Mouse (Mus musculus) layer of hippocampus, postnatal 36 days (tissue): ENCODE data around the gene Htra2. TPM values are rescaled to one million over a fixed set of nuclear protein-coding genes. Genes with fewer than 3 reads are reported as not detected.

Source experiments
- DNase-seq, 2 experiments: peaks; one replicate each; pipeline ENCODE4 v3.0.0; 2022
- total RNA-seq, 2 experiments: library from RNA; stranded (reverse); gene quantifications; 2 replicates each; pipeline ENCODE4 v1.2.3; 2021

The Htra2 gene
- total RNA-seq: 10 to 100 TPM; 47.1 to 49.0 TPM

GRCm38 (mm10) chr6:83054871-83055431 lies at the start of gene Htra2:
Gene Htra2 (minus strand): TSS chr6:83055273.
- no peak for DNase-seq

GRCm38 (mm10) chr6:83104158-83104557 lies 49.1 kb upstream of the Htra2 start:
- peak; percentile 30 to 33 for DNase-seq

GRCm38 (mm10) chr6:83103130-83103650 lies 48.1 kb upstream of the Htra2 start:
- DNase-seq: peak in 1 of 2 experiments; percentile 18

- DNase-seq: peak; percentile 54 to 67
These were observed 46.8 kb upstream of the Htra2 start for GRCm38 (mm10) chr6:83101688-83102556.

- DNase-seq: peak; percentile 84 to 86
These were observed 46.2 kb upstream of the Htra2 start, which contains the start of the genes Ccdc142 and Gm42688 for GRCm38 (mm10) chr6:83101316-83101687. Gene Ccdc142 (plus strand): TSS chr6:83101601. Gene Gm42688 (plus strand): TSS chr6:83101617.

GRCm38 (mm10) chr6:83098411-83098810 lies 43.3 kb upstream of the Htra2 start:
- no peak for DNase-seq

GRCm38 (mm10) chr6:83095968-83096367 lies 40.9 kb upstream of the Htra2 start:
- no peak for DNase-seq

GRCm38 (mm10) chr6:83092416-83093127 lies 37.5 kb upstream of the Htra2 start:
- DNase-seq: no peak

- DNase-seq: no peak
These were observed 32.8 kb upstream of the Htra2 start for GRCm38 (mm10) chr6:83087926-83088260.

GRCm38 (mm10) chr6:83087205-83087925 lies 32.3 kb upstream of the Htra2 start:
- no peak for DNase-seq

- DNase-seq: no peak
These were observed 31.3 kb upstream of the Htra2 start, which contains the start of gene Lbx2 for GRCm38 (mm10) chr6:83086121-83087035. Gene Lbx2 (plus strand): TSS chr6:83086367.

GRCm38 (mm10) chr6:83084477-83084876 lies 29.4 kb upstream of the Htra2 start:
- no peak for DNase-seq

GRCm38 (mm10) chr6:83083497-83083896 lies 28.4 kb upstream of the Htra2 start:
- DNase-seq: no peak

GRCm38 (mm10) chr6:83080210-83080609 lies 25.1 kb upstream of the Htra2 start:
- DNase-seq: no peak

GRCm38 (mm10) chr6:83078324-83078858 lies 23.3 kb upstream of the Htra2 start:
- peak; percentile 99 to 100 for DNase-seq

- DNase-seq: peak; percentile 59 to 64
These were observed 22.7 kb upstream of the Htra2 start, which contains the start of gene Pcgf1 for GRCm38 (mm10) chr6:83077630-83078323. Gene Pcgf1 (plus strand): TSS chr6:83077869.

GRCm38 (mm10) chr6:83074979-83075378 lies 19.9 kb upstream of the Htra2 start:
- no peak for DNase-seq

GRCm38 (mm10) chr6:83071220-83071619 lies 16.1 kb upstream of the Htra2 start:
- DNase-seq: no peak

GRCm38 (mm10) chr6:83070311-83071219 lies 15.5 kb upstream of the Htra2 start:
- DNase-seq: peak in 1 of 2 experiments; percentile 45

- no peak for DNase-seq
These were observed 15.0 kb upstream of the Htra2 start, which contains the start of gene Tlx2 for GRCm38 (mm10) chr6:83070247-83070310. Gene Tlx2 (minus strand): TSS chr6:83070293.
